Mouse (Mus musculus): ENCODE measurements around the gene Nrcam. TPM values are rescaled to one million over a fixed set of nuclear protein-coding genes. Genes with fewer than 3 reads are reported as not detected.

Nrcam gene
- total RNA-seq, 2 experiments from 2014 or later, result 0.32 to 0.45 TPM

- peak in 1 of 2 experiments; percentile 1 for DNase-seq
- intact Hi-C loops (cut with DNase I), result no loop called here
Measured at GRCm38 (mm10) chr12:44425040-44425439, 96.4 kb downstream of the Nrcam start.

- no peak for DNase-seq
- intact Hi-C loops (cut with DNase I), result no loop called here
Measured at GRCm38 (mm10) chr12:44430335-44430734, 101.7 kb downstream of the Nrcam start.

- DNase-seq, result no peak
- intact Hi-C loops (cut with DNase I), result no loop called here
Measured at GRCm38 (mm10) chr12:44430996-44431395, 102.3 kb downstream of the Nrcam start.

- DNase-seq, result no peak
Measured at GRCm38 (mm10) chr12:44432727-44433126, 104.0 kb downstream of the Nrcam start.

GRCm38 (mm10) chr12:44437046-44437827 lies 108.6 kb downstream of the Nrcam start:
- DNase-seq, result no peak
- intact Hi-C loops (cut with DNase I), result no loop called here

More at GRCm38 (mm10) chr12:44432727-44433126, 104.0 kb downstream of the Nrcam start:
- intact Hi-C loops (cut with DNase I), result no loop called here

GRCm38 (mm10) chr12:44438884-44439283 lies 110.2 kb downstream of the Nrcam start:
- intact Hi-C loops (cut with DNase I), result no loop called here
- no peak for DNase-seq

GRCm38 (mm10) chr12:44440230-44440629 lies 111.5 kb downstream of the Nrcam start:
- no peak for DNase-seq
- intact Hi-C loops (cut with DNase I), result no loop called here

GRCm38 (mm10) chr12:44450930-44451329 lies 122.2 kb downstream of the Nrcam start:
- no peak for DNase-seq
- intact Hi-C loops (cut with DNase I), result no loop called here

- intact Hi-C loops (cut with DNase I), result no loop called here
- no peak for DNase-seq
Measured at GRCm38 (mm10) chr12:44451742-44452141, 123.1 kb downstream of the Nrcam start.

GRCm38 (mm10) chr12:44453791-44454190 lies 125.1 kb downstream of the Nrcam start:
- intact Hi-C loops (cut with DNase I), result no loop called here

GRCm38 (mm10) chr12:44457961-44458360 lies 129.3 kb downstream of the Nrcam start:
- intact Hi-C loops (cut with DNase I), result no loop called here
- DNase-seq, result no peak

More at GRCm38 (mm10) chr12:44453791-44454190, 125.1 kb downstream of the Nrcam start:
- DNase-seq, result no peak

- DNase-seq, result no peak
- intact Hi-C loops (cut with DNase I), result no loop called here
Measured at GRCm38 (mm10) chr12:44462436-44462835, 133.8 kb downstream of the Nrcam start.

GRCm38 (mm10) chr12:44462976-44463375 lies 134.3 kb downstream of the Nrcam start:
- intact Hi-C loops (cut with DNase I), result no loop called here
- no peak for DNase-seq

GRCm38 (mm10) chr12:44471073-44471472 lies 142.4 kb downstream of the Nrcam start:
- DNase-seq, result no peak
- intact Hi-C loops (cut with DNase I), result no loop called here

GRCm38 (mm10) chr12:44475355-44475754 lies 146.7 kb downstream of the Nrcam start:
- intact Hi-C loops (cut with DNase I), result no loop called here
- no peak for DNase-seq

- intact Hi-C loops (cut with DNase I), result no loop called here
- no peak for DNase-seq
Measured at GRCm38 (mm10) chr12:44479260-44480030, 150.8 kb downstream of the Nrcam start.

- intact Hi-C loops (cut with DNase I), result no loop called here
- DNase-seq, result no peak
Measured at GRCm38 (mm10) chr12:44480031-44480419, 151.3 kb downstream of the Nrcam start.

- intact Hi-C loops (cut with DNase I), result no loop called here
- no peak for DNase-seq
Measured at GRCm38 (mm10) chr12:44481415-44481814, 152.7 kb downstream of the Nrcam start.

- no peak for DNase-seq
- intact Hi-C loops (cut with DNase I), result no loop called here
Measured at GRCm38 (mm10) chr12:44492759-44493479, 164.2 kb downstream of the Nrcam start.

GRCm38 (mm10) chr12:44497762-44498161 lies 169.1 kb downstream of the Nrcam start:
- intact Hi-C loops (cut with DNase I), result no loop called here
- no peak for DNase-seq

- intact Hi-C loops (cut with DNase I), result no loop called here
- DNase-seq, result no peak
Measured at GRCm38 (mm10) chr12:44498872-44499271, 170.2 kb downstream of the Nrcam start.

Measured in heart, postnatal 14 days (tissue).